Mouse (Mus musculus) spleen, embryonic (tissue): ENCODE measurements around the gene Smchd1.
"Not testable (repeated sequence)": the region's sequence is repeated elsewhere in the genome, so short reads cannot be mapped to it uniquely, and the experiment has no call there.

Experiments used
- CTCF ChIA-PET: fragments of 350-600 bp; sonication (Branson Sonifier 250); formaldehyde crosslinking; loops from one replicate; lab custom pipeline; 2022; lab: Charles Lee

The Smchd1 gene

DNA sequence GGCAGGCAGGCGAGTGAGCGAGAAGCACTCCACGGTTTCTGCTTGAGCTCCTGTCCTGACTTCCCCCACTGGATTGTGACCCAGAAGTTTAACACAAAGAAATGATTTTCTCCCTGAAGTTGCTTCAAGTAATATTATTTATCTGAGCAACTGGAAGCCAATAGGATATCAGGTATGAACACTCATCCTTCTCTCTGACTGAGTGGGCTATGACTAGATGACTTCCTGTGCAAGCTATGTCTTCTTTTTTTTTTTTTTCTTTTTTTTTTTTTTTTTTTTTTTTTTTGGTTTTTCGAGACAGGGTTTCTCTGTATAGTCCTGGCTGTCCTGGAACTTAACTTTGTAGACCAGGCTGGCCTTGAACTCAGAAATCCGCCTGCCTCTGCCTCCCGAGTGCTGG, 17.8 kb downstream of the Smchd1 start:
- CTCF ChIA-PET = not testable (repeated sequence)

DNA sequence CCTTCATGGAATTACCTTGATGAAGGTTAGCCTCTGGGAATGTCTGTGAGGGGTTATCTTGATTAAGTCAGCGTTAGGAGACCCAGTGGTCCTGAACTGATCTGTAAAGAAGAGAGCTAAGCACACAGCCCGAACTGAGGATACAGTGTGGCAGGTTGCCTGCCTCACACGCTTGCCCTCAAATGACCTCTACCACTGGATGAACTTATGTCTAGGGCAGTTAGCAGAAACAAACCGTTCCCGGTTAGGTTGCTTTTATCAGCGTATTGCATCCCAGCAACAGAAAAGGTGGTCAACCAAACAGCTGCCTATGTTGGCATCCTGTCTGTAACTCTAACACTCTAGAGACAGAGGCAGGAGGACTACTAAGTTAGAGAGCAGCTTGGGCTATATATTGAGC, 30.0 kb downstream of the Smchd1 start:
- CTCF ChIA-PET = no interaction called here

DNA sequence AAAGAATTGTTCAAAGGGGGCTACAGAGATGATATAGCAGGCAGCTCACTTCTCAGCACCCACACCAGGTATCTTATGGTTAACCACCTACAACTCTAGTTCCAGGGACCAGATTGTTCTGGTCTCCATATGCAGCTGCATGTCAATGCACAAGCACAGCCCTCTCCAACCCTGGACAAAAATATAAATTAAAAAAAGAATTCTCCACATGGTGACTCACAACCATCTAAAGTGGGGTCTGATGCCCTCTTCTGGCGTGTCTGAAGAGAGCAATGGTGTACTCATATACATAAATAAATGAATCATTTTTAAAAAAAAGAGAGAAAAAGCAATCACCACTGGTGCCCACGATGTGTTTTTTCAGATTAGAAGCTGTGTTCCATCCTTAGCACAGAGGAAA, 30.4 kb downstream of the Smchd1 start:
- CTCF ChIA-PET = interaction anchor here (0.6 kb wide), 1 partner anchor 148 kb away, joined by 3 read pairs; no protein-coding TSS in a partner anchor

DNA sequence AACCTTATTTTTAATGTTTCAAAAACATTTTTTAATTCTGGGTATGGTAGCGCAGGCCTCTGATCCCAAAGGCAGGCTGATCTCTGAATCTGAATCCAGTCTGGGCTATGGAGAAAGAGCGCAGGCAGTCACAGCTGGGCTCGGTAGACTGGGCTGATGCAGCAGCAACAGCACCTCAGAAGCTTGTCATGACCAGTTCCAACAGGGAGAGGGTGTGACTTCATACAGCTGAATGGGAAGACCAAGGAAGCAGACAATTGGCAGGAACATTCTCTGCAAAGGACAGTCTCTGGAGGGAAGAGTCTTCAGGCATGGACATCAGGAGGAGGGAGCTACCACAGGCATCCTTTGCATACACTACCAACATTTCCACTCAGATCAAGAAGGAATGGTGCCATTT, 31.0 kb downstream of the Smchd1 start:
- CTCF ChIA-PET = no interaction called here

DNA sequence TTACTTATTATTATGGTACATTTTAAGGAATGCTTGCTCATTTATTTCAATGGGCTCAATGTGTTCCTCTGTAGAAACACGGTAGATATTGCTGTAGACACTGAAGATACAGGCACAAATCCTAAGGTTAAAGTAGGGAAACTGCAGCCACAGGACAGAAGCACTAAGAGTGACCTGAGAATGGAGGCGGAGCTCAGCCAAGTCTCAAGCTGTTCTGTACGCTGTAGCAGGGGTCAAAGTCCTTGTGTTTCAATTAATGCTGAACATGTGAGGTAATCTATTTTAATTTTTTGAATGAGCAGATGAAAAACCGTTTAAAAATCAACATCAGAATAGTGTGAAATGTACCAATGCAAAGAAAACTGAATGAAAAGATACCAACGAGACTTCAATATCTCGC, 31.9 kb downstream of the Smchd1 start:
- CTCF ChIA-PET = no interaction called here

DNA sequence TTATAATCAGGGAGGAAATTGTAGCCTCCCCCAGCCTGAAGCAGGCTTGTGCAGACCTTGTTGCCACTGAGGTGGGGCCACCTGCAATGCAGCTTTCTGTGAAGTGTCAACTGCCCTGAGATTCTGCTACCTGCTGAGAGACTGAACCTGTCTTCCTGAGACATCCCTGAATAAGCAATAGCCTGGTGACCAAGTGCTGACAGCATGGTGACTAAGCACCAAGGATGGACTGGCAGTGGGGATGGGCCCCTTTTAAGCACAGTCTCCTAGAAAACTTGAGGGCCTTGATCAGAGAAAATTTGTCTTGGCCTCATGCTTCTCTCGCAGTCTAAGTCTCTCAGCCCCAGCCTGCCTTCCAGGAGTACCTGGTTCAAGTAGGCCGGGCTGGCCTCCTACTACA, 52.6 kb downstream of the Smchd1 start:
- CTCF ChIA-PET = not testable (repeated sequence)

DNA sequence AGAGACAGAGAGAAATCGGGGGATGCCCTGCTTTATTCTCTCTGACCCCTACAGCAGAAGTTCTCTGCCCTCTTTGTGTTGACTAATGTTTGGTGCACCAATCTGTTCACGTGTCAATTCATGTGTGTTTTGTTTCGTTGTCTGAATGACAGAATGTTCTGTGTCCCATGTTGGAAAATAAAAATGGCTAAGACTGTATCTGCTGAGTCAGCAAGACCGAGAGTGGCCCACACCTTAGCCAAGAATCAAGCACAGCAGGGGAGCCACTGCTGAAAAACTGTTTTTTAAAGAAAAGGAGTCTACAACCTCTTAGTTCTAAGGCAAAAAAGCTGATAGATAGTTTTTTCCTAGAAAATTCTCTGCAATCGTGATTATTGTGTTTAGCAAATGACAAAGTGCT, 55.7 kb downstream of the Smchd1 start:
- CTCF ChIA-PET = not testable (repeated sequence)

DNA sequence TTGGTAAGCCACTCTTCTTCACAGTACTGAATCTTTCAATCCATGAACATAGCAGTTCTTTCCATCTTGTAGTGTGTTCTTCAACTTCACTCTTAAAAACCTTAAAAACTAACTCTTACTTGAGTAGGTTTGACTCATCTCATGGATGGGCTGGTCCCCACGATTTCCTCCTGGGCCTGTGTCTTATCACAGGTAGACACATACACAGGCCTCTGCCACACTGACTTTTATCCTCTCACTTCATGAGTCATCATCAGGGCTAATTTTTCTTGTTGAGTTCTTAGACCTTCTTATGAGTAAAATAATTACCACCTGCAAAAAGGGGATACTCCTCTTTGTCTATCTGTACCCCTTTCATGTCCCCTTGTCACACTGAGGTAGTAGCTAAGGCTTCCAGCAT, 58.1 kb downstream of the Smchd1 start:
- CTCF ChIA-PET = no interaction called here

DNA sequence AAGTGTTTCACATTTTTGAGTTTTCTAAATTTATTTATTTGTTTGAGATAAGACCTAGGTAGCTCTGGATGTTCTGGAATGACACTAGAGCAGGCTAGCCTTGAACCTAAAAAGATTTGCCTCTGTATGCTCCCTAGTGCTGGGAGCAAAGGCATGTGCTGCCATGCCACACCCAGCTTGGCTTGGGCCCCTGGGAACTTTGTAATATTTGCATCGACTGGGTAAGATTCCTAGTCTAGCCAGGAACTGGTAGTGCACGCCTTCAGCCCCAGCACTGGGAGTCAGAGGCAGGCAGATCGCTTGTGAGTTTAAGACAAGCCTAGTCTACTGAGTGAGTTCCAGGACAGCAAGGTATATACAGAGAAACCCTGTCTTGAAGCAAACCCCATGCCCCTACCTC, 87.7 kb downstream of the Smchd1 start:
- CTCF ChIA-PET = interaction anchor here (0.7 kb wide), 1 partner anchor 35 kb away, joined by 6 read pairs; no protein-coding TSS in a partner anchor

DNA sequence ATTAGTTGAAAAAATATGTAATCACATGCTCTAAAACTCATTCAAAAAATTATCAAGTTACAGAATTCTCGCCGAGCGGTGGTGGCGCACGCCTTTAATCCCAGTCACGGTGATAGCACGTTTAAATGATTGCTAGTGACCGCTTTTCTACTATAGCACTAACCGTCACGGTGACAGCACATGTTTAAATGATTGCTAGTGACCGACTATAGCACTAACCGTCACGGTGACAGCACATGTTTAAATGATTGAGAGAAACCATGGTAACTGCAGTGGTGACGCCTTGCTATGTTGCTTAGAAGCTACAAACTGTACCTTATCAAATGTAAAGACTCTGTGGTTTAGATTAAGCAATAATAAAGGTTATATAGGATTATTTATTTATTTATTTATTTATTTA, 94.8 kb downstream of the Smchd1 start:
- CTCF ChIA-PET = no interaction called here

DNA sequence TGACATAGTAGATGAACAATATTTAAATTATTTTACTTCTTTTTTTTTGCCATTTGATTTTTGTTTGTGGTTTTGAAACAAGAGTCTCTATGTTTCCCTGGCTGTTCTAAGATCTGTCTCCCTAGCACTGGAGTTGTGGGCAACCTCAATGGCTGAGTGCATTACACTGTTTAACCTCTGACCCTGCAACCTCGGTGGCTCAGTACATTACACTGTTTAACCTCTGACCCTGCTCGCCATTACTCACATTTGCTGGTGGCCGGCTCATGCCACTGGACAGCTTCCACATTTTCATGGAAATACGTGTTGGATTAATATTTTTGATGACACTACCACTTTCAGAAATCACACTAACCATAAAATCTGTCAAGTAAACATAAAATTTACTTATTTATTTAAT, 97.2 kb downstream of the Smchd1 start:
- CTCF ChIA-PET = no interaction called here

DNA sequence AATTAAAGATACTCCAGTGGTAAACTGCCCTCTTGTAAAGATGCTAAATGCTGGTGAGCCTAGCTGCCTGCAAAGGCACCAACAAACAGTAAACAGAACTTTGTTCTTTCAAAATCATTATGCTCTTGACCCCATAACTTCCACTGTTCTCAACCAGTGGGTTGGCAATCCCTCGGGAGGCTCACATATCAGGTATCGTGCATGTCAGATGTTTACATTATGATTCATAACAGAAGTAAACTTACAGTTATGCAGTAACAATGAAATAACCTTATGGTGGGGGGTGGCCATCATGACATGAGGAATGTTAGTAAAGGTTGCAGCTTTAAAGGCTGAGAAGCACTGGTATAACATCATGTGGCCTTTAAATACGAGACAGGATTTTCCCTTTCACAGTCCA, 119.6 kb downstream of the Smchd1 start:
- CTCF ChIA-PET = no interaction called here

DNA sequence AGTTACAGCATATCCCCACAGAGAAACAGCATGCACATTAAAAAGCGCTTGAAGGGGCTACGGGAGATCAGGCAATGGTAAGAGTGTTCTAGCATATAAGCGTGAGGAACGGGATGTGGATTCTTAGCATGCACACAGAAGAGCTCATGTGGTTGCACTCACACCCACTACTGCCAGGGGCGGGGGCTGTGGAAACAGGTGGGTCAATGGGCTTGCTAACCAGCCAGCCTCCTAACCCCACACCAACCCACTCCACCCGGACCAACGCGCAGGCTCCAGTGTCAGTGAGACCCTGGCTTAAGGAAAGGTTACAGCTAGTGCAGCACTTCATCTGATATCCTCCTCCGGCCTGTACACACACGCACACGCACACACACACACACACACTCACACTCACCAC, 120.9 kb downstream of the Smchd1 start:
- CTCF ChIA-PET = no interaction called here

DNA sequence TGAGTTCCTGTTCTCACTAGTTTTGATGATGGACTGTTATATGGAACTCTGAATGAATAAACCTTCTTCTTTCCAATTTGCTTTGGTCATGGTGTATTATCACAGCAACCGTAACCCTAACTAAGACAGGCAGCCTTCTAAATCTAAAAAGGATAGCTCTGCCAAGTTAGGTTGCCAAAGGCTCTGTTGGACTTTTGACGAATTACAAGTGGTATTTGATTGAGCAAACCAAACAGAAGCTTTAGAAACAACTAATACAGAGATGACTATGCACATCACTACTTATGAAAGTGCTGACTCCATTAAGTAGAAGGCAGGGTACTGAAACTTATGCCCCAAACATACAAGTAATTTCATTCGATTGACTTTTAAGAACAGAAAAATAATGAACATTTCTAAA, 127.0 kb downstream of the Smchd1 start:
- CTCF ChIA-PET = no interaction called here

DNA sequence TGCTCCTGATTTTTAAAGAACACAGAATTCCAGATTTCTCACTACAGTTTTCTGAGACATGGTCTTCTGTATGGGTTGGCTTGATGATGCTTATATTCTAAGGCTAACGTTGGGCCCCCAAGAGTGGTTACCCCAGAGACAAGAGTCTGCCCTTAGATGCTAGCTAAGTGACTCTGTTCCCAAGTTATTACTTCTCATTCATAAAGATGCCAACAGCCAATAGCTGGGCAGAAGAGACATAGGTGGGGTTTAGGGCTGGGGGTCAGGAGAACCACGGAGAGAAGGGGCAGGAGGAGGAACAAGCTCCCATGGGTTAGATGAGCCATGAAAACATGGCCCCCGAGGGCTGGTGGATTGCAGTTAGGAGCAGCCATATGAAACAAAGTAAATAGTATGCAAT, 133.1 kb downstream of the Smchd1 start:
- CTCF ChIA-PET = no interaction called here

DNA sequence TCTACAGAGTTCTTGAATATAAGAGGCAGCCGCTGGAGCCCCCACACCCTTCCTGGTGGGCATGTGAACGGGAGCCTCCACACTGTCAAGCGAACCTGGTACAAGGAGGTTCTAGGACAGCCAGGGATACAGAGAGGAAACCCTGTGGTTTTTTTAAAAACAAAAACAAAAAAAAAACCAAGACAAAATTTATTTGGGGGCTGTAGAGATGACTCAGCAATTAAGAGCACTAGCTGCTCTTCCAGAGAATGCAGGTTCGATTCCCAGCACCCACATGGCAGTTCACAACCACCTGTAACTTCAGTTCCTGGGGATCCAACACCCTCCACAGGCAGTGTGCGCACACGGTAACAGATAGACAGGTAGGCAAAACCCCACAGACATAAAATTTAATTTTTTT, 136.5 kb downstream of the Smchd1 start:
- CTCF ChIA-PET = no interaction called here

DNA sequence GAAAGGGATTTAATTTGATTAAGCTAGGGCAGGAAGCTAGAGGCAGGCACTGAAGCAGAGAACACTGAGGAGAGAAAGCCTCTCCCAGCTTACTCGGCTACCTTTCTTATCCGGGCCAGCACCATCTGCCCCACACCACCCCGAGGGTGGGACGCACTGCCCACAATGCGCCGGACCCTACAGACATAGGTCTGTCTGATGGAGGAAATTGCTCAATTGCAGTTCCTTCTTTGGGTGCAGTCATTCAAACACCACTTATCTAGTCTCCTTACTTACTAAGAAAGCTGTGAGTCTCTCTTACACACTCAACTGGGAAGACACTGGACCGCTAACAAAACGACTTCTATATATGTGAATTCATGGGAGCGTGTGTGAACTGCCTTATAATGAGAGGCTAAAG, 137.6 kb downstream of the Smchd1 start:
- CTCF ChIA-PET = no interaction called here

DNA sequence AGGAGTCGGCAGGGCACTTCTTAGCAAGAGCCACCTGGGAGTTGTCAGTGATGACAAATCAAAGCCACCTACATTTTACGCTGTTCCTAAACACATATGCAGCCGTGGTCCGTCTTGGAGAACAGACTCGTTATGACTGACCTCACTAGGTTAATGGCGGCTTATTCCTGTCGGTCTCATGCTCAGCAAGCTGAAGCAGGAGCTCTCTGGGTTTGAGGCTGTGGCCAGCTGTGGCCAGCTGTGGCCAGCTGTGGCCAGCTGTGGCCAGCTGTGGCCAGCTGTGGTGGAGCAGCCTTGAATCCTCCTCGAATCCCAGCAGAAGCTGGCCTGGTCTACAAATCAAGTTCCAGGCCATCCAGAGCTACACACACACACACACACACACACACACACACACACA, 138.7 kb downstream of the Smchd1 start:
- CTCF ChIA-PET = no interaction called here

DNA sequence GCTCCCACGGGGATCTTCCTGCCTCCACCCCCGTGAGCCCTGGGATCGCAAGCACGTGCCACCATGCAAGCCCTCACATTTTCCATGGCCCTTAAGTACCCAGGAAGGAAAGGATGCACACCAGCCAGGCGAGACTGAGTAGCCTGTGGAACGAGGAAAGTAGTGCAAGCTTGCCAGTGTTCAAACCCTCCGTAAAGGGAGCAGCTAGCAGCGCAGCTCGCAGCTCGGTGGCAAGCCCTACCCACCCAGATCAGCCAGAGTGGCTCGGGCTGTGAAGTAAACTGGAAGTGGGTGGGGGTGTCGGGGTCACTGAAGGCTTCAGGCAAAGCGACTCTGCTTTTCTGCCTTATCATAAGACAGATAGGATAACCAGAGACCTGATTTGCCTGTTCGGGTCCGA, 142.8 kb downstream of the Smchd1 start:
- CTCF ChIA-PET = no interaction called here

DNA sequence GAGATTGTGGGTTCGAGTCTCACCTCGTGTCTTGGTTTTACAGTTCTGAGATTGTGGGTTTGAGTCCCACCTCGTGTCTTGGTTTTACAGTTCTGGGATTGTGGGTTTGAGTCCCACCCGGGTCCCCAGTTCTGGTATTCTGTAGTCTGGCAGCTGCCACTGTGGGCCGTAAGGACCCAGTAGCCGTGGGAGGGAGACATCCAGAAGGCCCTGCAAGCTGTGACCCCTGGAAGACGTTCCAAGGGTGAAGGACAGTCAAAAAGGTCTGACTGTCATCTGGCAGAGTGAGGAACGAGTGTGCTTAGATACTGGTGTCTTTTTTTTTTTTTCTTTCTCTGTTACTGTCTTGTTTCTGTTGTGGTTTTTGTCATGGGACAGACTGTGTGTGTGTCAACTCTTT, 154.4 kb downstream of the Smchd1 start:
- CTCF ChIA-PET = not testable (repeated sequence)

DNA sequence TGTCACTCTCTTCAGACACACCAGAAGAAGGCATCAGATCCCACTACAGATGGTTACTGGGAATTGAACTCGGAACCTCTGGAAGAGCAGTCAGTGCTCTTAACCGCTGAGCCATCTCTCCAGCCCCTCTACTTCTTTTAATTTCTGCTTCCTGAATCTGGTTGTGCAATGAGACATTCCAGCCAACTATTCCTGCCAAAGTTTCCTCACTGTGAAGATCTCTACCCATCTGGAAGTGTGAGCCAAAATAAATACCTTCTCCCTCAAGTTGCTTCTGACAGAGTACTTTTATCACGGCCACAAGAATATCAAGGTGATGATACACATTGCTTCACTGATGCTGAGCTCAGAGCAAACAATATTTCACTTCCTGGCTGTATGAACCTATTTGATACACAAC, 155.8 kb downstream of the Smchd1 start:
- CTCF ChIA-PET = no interaction called here

DNA sequence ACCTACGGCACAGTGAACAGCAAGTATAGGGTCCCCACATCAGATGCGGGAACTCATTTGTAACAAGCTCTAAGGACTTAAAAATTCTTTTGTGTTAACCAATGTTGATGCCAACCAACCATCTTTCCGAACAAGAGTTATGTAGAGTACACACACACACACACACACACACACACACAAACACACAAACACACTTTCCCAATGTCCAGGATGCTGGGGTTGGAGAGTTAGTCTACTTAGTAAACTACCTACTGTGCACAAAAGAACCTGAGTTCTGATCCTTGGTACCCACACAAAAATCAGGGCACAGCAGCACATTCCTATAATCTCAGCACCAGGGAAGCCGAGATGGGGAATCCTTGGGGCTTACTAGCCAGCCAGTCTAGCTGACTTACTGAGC, 157.6 kb downstream of the Smchd1 start:
- CTCF ChIA-PET = interaction anchor here (0.7 kb wide), 1 partner anchor 63 kb away, joined by 4 read pairs; no protein-coding TSS in a partner anchor

DNA sequence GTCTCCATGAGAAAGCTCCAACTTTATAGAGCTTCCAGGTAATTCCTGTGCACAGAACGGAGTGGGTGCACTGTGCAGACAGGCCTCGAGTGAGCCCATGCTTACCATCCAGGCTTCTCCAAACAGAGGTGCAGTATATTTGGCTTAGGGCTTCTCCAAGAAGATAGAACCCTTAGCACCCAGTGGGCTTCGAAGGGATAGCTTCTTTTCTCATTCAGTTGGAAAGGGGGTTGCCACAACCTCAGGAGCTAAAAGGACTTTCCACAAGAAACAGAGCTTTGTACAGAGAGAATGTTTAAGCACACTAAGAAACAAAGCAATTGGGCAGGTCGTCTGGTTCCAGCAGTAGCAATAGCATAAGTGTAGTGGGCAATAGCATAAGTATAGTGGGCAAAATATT, 160.8 kb downstream of the Smchd1 start:
- CTCF ChIA-PET = interaction anchor here (0.7 kb wide), 1 partner anchor 96 kb away, joined by 8 read pairs; no protein-coding TSS in a partner anchor

DNA sequence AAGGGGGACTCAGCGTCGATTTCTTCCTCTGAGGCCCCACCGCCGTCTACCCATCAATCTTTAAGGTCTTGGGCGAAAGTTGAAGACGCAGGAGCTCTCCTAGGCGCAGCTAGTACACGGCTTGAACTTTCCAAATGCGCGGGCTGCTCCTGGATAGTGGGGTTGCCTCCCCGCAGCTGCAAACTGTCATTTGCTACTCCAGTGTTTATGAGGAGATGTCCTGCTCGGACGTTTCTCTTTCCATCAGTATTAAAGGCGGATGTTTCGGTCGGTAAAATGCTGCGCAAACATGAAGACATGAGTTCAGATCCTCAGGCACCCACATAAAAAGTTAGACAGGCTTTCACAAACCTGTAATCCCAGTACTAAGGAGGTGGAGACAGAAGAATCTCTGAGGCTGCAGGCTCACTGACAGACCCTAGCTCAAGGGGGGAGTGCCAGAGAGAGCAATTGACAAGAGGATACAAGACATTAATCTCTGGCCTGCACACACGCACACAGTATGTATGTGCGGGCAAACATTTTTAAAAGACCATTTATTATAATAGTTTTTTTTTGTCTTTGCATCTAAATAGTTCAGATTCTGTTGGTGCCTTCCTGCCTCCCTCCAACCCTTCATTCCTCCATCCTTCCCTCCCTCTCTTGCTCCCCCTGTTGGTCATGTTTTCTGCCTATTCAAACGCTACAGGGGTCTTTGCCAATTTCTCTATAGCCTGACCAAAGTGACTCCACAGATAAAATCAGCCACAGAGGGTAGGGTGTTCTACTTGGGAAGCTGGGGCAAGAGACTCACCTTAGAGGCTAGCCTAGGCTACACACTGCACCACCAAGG, 163.6 kb downstream of the Smchd1 start, which contains the start of gene Emilin2:
Gene Emilin2, minus strand, starts transcription at position 639 of the 832 bp plus-strand sequence.
- CTCF ChIA-PET = no interaction called here
